Mouse (Mus musculus): Measurements from ENCODE around the gene Fn3k. TPM values are rescaled to one million over a fixed set of nuclear protein-coding genes. Genes with fewer than 3 reads are reported as not detected.

Fn3k gene
- polyA plus RNA-seq (2012; rRNA removed), result 10.9 and 11.1 TPM in 2 replicates

GRCm38 (mm10) chr11:121434156-121435155 is at the start of gene Fn3k:
Gene Fn3k, plus strand, starts transcription at chr11:121434913.

GRCm38 (mm10) chr11:121387750-121388553 is 46.8 kb upstream of the Fn3k start, which contains the start of gene Rab40b:
Gene Rab40b, minus strand, starts transcription at chr11:121388251.

DNA sequence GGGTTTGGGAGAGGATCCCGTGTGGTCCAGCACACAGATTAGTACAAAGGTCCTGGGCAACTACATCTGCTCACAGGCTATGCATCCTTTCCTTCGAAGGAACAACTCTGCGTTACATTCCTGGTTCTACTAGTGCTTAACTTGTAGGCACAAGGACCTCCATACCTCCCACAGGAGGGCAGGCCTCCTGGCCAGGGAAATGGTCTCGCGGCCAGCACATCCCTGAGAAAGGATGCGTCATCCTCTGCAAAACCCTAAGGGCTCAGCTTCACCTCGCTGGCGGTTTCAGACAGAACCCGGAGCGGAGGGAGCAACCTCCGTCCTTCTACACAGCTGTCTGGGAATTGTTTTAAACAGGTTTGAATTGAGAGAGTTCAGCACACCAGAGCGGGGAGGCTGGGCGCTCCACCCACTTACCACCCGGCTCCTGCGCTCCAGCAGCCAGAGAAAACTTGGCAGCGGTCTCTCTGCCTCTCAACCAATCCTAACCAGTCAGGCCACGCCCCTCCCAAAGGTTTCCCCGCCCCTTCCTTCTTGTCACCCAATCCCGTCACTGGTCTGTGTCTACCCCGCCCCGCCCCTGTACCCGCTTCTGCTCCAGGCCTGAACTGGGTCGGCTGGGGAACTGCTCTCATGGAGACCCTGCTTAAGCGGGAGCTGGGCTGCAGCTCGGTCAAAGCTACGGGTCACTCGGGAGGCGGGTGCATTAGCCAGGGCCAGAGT is 13.7 kb upstream of the Fn3k start, which contains the start of gene Fn3krp:
Gene Fn3krp, plus strand, starts transcription at position 572 of the 723 bp plus-strand sequence.

DNA sequence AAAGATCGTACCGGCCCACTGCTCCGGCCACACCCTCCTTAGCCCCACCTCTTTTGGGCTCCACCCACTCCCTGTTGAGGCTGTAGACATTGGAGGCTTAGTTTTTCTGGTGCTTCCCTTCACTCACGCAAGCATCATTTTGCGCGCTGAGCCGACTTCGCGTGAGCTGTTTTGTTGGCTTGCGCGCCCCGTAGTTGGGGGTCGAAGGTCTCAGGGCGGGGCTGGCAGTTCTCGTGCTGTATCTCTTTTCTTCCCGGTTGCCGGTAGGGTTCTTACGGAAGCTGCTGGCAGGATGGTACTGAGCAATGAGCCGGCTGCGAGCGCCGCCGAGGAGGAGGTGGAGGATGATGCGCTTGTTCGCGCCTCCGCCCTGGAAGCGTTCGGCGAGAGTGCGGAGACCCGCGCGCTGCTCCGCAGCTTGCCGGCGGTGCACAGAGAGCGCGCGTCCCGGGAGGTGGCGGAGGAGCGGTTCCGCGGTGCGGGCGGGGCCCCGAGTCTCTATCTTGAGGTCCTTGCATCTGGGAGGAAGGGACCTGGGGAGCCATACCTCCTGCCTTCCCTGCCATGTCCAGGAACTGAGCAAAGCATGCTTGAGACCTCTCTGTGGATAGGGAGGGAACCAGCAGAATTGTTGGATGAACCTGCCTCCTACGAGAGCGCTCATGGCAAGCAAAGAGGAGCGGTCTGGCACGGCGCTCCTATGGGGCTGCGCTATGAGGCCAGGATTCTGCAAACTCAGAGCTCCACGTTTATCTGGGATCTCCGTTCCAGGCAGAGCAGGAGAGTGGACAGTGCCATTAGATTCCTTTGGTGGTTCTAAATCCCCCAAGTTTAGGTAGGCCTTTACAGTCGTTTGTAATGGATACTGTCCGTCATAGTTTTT is 17.3 kb downstream of the Fn3k start, which contains the start of gene Tbcd:
Gene Tbcd, plus strand, starts transcription at position 197 of the 883 bp plus-strand sequence.

Other genes starting within 250 kb of the Fn3k start
- gene Hexdc, start 230.5 kb upstream of the Fn3k start, polyA plus RNA-seq (2012; rRNA removed), result 9.8 and 11.2 TPM in 2 replicates
- gene Ogfod3, start 230.2 kb upstream of the Fn3k start, polyA plus RNA-seq (2012; rRNA removed), result 6.6 and 6.7 TPM in 2 replicates
- gene Cybc1, start 205.6 kb upstream of the Fn3k start, polyA plus RNA-seq (2012; rRNA removed), result 17.4 and 17.8 TPM in 2 replicates
- 32.3 and 34.5 TPM in 2 replicates for gene Narf, start 197.7 kb upstream of the Fn3k start, polyA plus RNA-seq (2012; rRNA removed)
- 7.1 TPM in 2 replicates for gene Foxk2, start 174.9 kb upstream of the Fn3k start, polyA plus RNA-seq (2012; rRNA removed)
- 17.3 and 17.6 TPM in 2 replicates for gene Wdr45b, start 80.5 kb upstream of the Fn3k start, polyA plus RNA-seq (2012; rRNA removed)
- gene Rab40b, start 46.7 kb upstream of the Fn3k start, polyA plus RNA-seq (2012; rRNA removed), result 0.31 TPM in 2 replicates
- gene Fn3krp, start 13.5 kb upstream of the Fn3k start, polyA plus RNA-seq (2012; rRNA removed), result 11.8 and 13.2 TPM in 2 replicates
- 21.4 and 22.0 TPM in 2 replicates for gene Tbcd, start 17.0 kb downstream of the Fn3k start, polyA plus RNA-seq (2012; rRNA removed)
- 1.6 and 1.9 TPM in 2 replicates for gene Zfp750, start 84.4 kb downstream of the Fn3k start, polyA plus RNA-seq (2012; rRNA removed)
- gene B3gntl1, start 238.2 kb downstream of the Fn3k start, polyA plus RNA-seq (2012; rRNA removed), result 1.9 and 2.0 TPM in 2 replicates

All from liver, embryonic 18 days (tissue).